Mouse (Mus musculus): ENCODE measurements around the gene Abhd17b. TPM values are rescaled to one million over a fixed set of nuclear protein-coding genes. Genes with fewer than 3 reads are reported as not detected.

Abhd17b gene
- polyA plus RNA-seq (2011; ENCODE audit: insufficient read depth, insufficient read length, low replicate concordance, missing spikeins) = 3.7 and 9.7 TPM in 2 replicates

- H3K27ac ChIP-seq (ENCODE audit: control insufficient read depth, insufficient read depth, low read depth, low read length, poor library complexity) = peak within 1 kb of the TSS; percentile 98
- peaks cover 3% of the 10 kb centered on the region for H3K4me1 ChIP-seq (ENCODE audit: control insufficient read depth, insufficient read depth, low read length)
- TF ChIP-seq CTCF (IDR thresholded peaks at IDR 0.05; ENCODE audit: control insufficient read depth, insufficient read depth, low read length) = no peak
- 0 out of 2 replicates have a peak, but pooled peaks have one; percentile 30 for TF ChIP-seq POLR2A (IDR thresholded peaks at IDR 0.05; ENCODE audit: borderline replicate concordance, control insufficient read depth, low read depth, low read length)
- H3K4me3 ChIP-seq (replicated peaks; ENCODE audit: control insufficient read depth, low read depth, low read length) = peak within 1 kb of the TSS; percentile 81
- under 1% methylated on average over 105 of the region's 105 CpGs for WGBS
Observed at GRCm38 (mm10) chr19:21653172-21653981, at the start of gene Abhd17b. Gene Abhd17b (plus strand): TSS chr19:21653185.

- TF ChIP-seq POLR2A (IDR thresholded peaks at IDR 0.05; ENCODE audit: borderline replicate concordance, control insufficient read depth, low read depth, low read length) (no peak), CTCF (IDR thresholded peaks at IDR 0.05; ENCODE audit: control insufficient read depth, insufficient read depth, low read length) (no peak)
- H3K4me1 ChIP-seq (ENCODE audit: control insufficient read depth, insufficient read depth, low read length) = peaks cover 6% of the 10 kb centered on the region
- H3K27ac ChIP-seq (ENCODE audit: control insufficient read depth, insufficient read depth, low read depth, low read length, poor library complexity) = 0 out of 2 replicates have a peak overlapping the region, but pooled peaks have one; percentile 59
- 12% methylated on average over 3 of the region's 3 CpGs for WGBS
- no peak overlapping the region for H3K4me3 ChIP-seq (replicated peaks; ENCODE audit: control insufficient read depth, low read depth, low read length)
Observed at GRCm38 (mm10) chr19:21603836-21604235, 49.1 kb upstream of the Abhd17b start.

GRCm38 (mm10) chr19:21605294-21605693, 47.7 kb upstream of the Abhd17b start:
- WGBS = 43% methylated on average over 3 of the region's 3 CpGs

GRCm38 (mm10) chr19:21610240-21610639, 42.7 kb upstream of the Abhd17b start:
- H3K4me1 ChIP-seq (ENCODE audit: control insufficient read depth, insufficient read depth, low read length) = no peaks in the 10 kb centered on the region; the same call in 1 of the 2 replicates
- H3K4me3 ChIP-seq (replicated peaks; ENCODE audit: control insufficient read depth, low read depth, low read length) = no peak overlapping the region
- WGBS = 78% methylated on average over 6 of the region's 6 CpGs
- TF ChIP-seq POLR2A (IDR thresholded peaks at IDR 0.05; ENCODE audit: borderline replicate concordance, control insufficient read depth, low read depth, low read length) (no peak), CTCF (IDR thresholded peaks at IDR 0.05; ENCODE audit: control insufficient read depth, insufficient read depth, low read length) (no peak)
- no peak overlapping the region for H3K27ac ChIP-seq (ENCODE audit: control insufficient read depth, insufficient read depth, low read depth, low read length, poor library complexity)

More at GRCm38 (mm10) chr19:21605294-21605693, 47.7 kb upstream of the Abhd17b start:
- TF ChIP-seq CTCF (IDR thresholded peaks at IDR 0.05; ENCODE audit: control insufficient read depth, insufficient read depth, low read length) (no peak), POLR2A (IDR thresholded peaks at IDR 0.05; ENCODE audit: borderline replicate concordance, control insufficient read depth, low read depth, low read length) (no peak)
- no peak overlapping the region for H3K4me3 ChIP-seq (replicated peaks; ENCODE audit: control insufficient read depth, low read depth, low read length)
- no peak overlapping the region for H3K27ac ChIP-seq (ENCODE audit: control insufficient read depth, insufficient read depth, low read depth, low read length, poor library complexity)
- H3K4me1 ChIP-seq (ENCODE audit: control insufficient read depth, insufficient read depth, low read length) = peaks cover 6% of the 10 kb centered on the region

- TF ChIP-seq CTCF (IDR thresholded peaks at IDR 0.05; ENCODE audit: control insufficient read depth, insufficient read depth, low read length) (no peak), POLR2A (IDR thresholded peaks at IDR 0.05; ENCODE audit: borderline replicate concordance, control insufficient read depth, low read depth, low read length) (no peak)
- no peak overlapping the region for H3K27ac ChIP-seq (ENCODE audit: control insufficient read depth, insufficient read depth, low read depth, low read length, poor library complexity)
- H3K4me3 ChIP-seq (replicated peaks; ENCODE audit: control insufficient read depth, low read depth, low read length) = no peak overlapping the region
- H3K4me1 ChIP-seq (ENCODE audit: control insufficient read depth, insufficient read depth, low read length) = no peaks in the 10 kb centered on the region; the same call in 1 of the 2 replicates
- whole genome bisulfite sequencing = 85% methylated on average over 6 of the region's 6 CpGs
Observed at GRCm38 (mm10) chr19:21611297-21611696, 41.7 kb upstream of the Abhd17b start.

GRCm38 (mm10) chr19:21611725-21612575, 41.0 kb upstream of the Abhd17b start:
- H3K4me3 ChIP-seq (replicated peaks; ENCODE audit: control insufficient read depth, low read depth, low read length) = no peak overlapping the region
- H3K4me1 ChIP-seq (ENCODE audit: control insufficient read depth, insufficient read depth, low read length) = no peaks in the 10 kb centered on the region; the same call in 1 of the 2 replicates
- H3K27ac ChIP-seq (ENCODE audit: control insufficient read depth, insufficient read depth, low read depth, low read length, poor library complexity) = no peak overlapping the region; the same call in 1 of the 2 replicates
- 53% methylated on average over 9 of the region's 9 CpGs for WGBS
- TF ChIP-seq POLR2A (IDR thresholded peaks at IDR 0.05; ENCODE audit: borderline replicate concordance, control insufficient read depth, low read depth, low read length) = no peak
- no peak for TF ChIP-seq CTCF (IDR thresholded peaks at IDR 0.05; ENCODE audit: control insufficient read depth, insufficient read depth, low read length)

- WGBS = 39% methylated on average over 3 of the region's 3 CpGs
- H3K27ac ChIP-seq (ENCODE audit: control insufficient read depth, insufficient read depth, low read depth, low read length, poor library complexity) = no peak overlapping the region
- no peak for TF ChIP-seq CTCF (IDR thresholded peaks at IDR 0.05; ENCODE audit: control insufficient read depth, insufficient read depth, low read length)
- no peak for TF ChIP-seq POLR2A (IDR thresholded peaks at IDR 0.05; ENCODE audit: borderline replicate concordance, control insufficient read depth, low read depth, low read length)
Observed at GRCm38 (mm10) chr19:21615801-21616200, 37.2 kb upstream of the Abhd17b start.

More at GRCm38 (mm10) chr19:21615801-21616200, 37.2 kb upstream of the Abhd17b start:
- no peaks in the 10 kb centered on the region; the same call in 1 of the 2 replicates for H3K4me1 ChIP-seq (ENCODE audit: control insufficient read depth, insufficient read depth, low read length)
- no peak overlapping the region for H3K4me3 ChIP-seq (replicated peaks; ENCODE audit: control insufficient read depth, low read depth, low read length)

Data from bone marrow, adult 2 months (tissue).